Mouse (Mus musculus) myocyte (in vitro differentiated cells): ENCODE results near the gene Abcc4. TPM values are rescaled to one million over a fixed set of nuclear protein-coding genes. Genes with fewer than 3 reads are reported as not detected.

ENCODE experiments used
- H3K27me3 ChIP-seq: one replicate; pipeline ENCODE4 v1.6.1; 2011; ENCODE audit not compliant: control insufficient read depth, insufficient read depth, insufficient read length
- H3K36me3 ChIP-seq: one replicate; pipeline ENCODE4 v1.6.1; 2011; ENCODE audit not compliant: control insufficient read depth, insufficient read depth
- H3K4me2 ChIP-seq: one replicate; pipeline ENCODE4 v1.6.1; 2011; ENCODE audit warnings: low read depth, control low read depth
- H3K4me3 ChIP-seq: one replicate; pipeline ENCODE4 v1.5.1; 2011; ENCODE audit warnings: mild to moderate bottlenecking, control low read depth, moderate library complexity
- H3K79me2 ChIP-seq: one replicate; pipeline ENCODE4 v1.6.1; 2011; ENCODE audit not compliant: control insufficient read depth, insufficient read depth
- H3ac ChIP-seq: one replicate; pipeline ENCODE4 v1.6.1; 2011; ENCODE audit not compliant: control insufficient read depth, insufficient read length
- CEBPB ChIP-seq: IDR thresholded peaks from 2 replicates; pipeline ENCODE4 v1.6.1; 2011; ENCODE audit warnings: mild to moderate bottlenecking, moderate library complexity; ENCODE audit not compliant: poor library complexity, insufficient read depth, severe bottlenecking
- E2F4 ChIP-seq: IDR thresholded peaks from one replicate; pipeline ENCODE4 v1.6.1; 2011; ENCODE audit warnings: mild to moderate bottlenecking, control low read depth, moderate library complexity; ENCODE audit not compliant: insufficient read depth
- MAX ChIP-seq: IDR thresholded peaks from one replicate; pipeline ENCODE4 v1.6.1; 2011; ENCODE audit warnings: low read depth, mild to moderate bottlenecking, control low read depth
- MYOD1 ChIP-seq, 3 experiments: IDR thresholded peaks; one replicate each; pipeline ENCODE4 v1.6.1; 2011; ENCODE audit warnings: control low read depth in 2 of 3, low read depth in 2 of 3, mild to moderate bottlenecking in 2 of 3, moderate library complexity in 1 of 3; ENCODE audit not compliant: insufficient read length in 2 of 3, control insufficient read depth in 1 of 3
- MYOG ChIP-seq, 3 experiments: IDR thresholded peaks; one replicate each; pipeline ENCODE4 v1.6.1; 2011; ENCODE audit warnings: control low read depth in 2 of 3, low read depth in 2 of 3, mild to moderate bottlenecking in 2 of 3; ENCODE audit not compliant: insufficient read length in 2 of 3, control insufficient read depth in 1 of 3, insufficient read depth in 1 of 3
- POLR2A ChIP-seq: IDR thresholded peaks from one replicate; pipeline ENCODE4 v1.6.1; 2011; ENCODE audit warnings: low read depth, mild to moderate bottlenecking, control low read depth, moderate library complexity; ENCODE audit not compliant: insufficient read length
- POLR2AphosphoS2 ChIP-seq: IDR thresholded peaks from one replicate; pipeline ENCODE4 v1.6.1; 2011; ENCODE audit warnings: low read depth, control low read depth; ENCODE audit not compliant: insufficient read length
- REST ChIP-seq: IDR thresholded peaks from one replicate; pipeline ENCODE4 v1.6.1; 2011; ENCODE audit warnings: mild to moderate bottlenecking, control low read depth, moderate library complexity; ENCODE audit not compliant: insufficient read depth, insufficient read length
- SRF ChIP-seq: IDR thresholded peaks from one replicate; pipeline ENCODE4 v1.6.1; 2011; ENCODE audit warnings: low read depth; ENCODE audit not compliant: control insufficient read depth, insufficient read length
- TCF12 ChIP-seq: IDR thresholded peaks from one replicate; pipeline ENCODE4 v1.6.1; 2011; ENCODE audit warnings: mild to moderate bottlenecking, control low read depth; ENCODE audit not compliant: poor library complexity, insufficient read depth, severe bottlenecking
- TCF3 ChIP-seq: IDR thresholded peaks from one replicate; pipeline ENCODE4 v1.6.1; 2011; ENCODE audit warnings: low read depth, control low read depth; ENCODE audit not compliant: insufficient read length
- USF1 ChIP-seq: IDR thresholded peaks from one replicate; pipeline ENCODE4 v1.6.1; 2011; ENCODE audit warnings: low read depth, mild to moderate bottlenecking, control low read depth, moderate library complexity
- polyA plus RNA-seq: library from polyadenylated mRNA; unstranded; fragments of >200 nt; fragmentation: generic; extraction: Trizol; gene quantifications from one replicate; pipeline ENCODE4 v1.2.1, GENCODE M21; 2012; ENCODE audit warnings: missing spikeins

Abcc4 gene
- polyA plus RNA-seq, 1 experiment: 6.3 TPM

DNA sequence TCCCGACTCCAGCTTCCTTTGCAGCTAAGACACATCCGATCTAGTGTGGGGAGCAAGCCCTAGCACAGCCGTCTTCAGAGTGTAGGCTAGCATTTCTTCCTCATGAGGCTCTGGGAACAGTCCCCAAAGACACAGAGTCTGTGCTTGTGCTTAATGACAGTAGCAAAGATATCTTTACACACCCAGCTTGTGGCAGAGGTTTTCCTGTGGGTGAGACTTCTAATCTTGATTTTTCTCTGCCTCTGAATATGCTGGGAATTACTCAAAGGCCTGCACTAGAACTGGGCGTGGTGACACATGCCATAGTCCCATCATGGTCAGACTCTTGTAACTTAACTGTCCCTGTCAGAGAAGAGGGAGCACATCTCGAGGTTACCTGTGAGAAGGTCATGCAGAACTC is 24.6 kb upstream of the Abcc4 start:
- Histone ChIP-seq H3K79me2 (no peaks in the 10 kb centered on the region), H3K36me3 (no peaks in the 10 kb centered on the region), H3K27me3 (no peaks in the 10 kb centered on the region), H3K4me3 (no peak overlapping the region), H3ac (no peak overlapping the region), H3K4me2 (no peak overlapping the region)
- no peak for TF ChIP-seq MAX

DNA sequence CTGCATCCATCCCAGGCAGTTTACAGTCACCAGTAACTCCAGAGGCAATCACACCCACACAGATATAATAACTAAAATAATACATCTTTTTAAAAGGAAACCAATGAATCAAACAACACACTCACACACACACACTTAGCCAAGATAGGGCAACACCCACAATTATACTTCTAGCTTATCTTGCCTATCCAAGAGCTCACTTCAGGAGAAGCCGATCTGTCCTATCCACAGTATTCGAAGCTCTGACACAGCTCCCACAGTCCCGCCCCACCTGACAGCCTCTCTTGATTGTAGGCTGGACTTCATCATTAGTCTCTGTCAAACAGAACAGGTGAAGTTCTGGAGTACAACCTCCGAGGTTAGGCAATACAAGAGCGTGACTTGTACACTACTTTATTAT is 19.4 kb upstream of the Abcc4 start:
- H3ac ChIP-seq: no peak overlapping the region
- no peaks in the 10 kb centered on the region for H3K27me3 ChIP-seq
- TF ChIP-seq MAX (no peak), POLR2A (no peak), MYOG (IDR thresholded peaks at IDR 0.05; ENCODE audit: control insufficient read depth in 1 of 3, insufficient read depth in 1 of 3, insufficient read length in 2 of 3, low read depth in 2 of 3) (no peak), REST (no peak)
- no peaks in the 10 kb centered on the region for H3K79me2 ChIP-seq
- no peaks in the 10 kb centered on the region for H3K36me3 ChIP-seq
- H3K4me3 ChIP-seq: no peak overlapping the region
- no peak overlapping the region for H3K4me2 ChIP-seq

DNA sequence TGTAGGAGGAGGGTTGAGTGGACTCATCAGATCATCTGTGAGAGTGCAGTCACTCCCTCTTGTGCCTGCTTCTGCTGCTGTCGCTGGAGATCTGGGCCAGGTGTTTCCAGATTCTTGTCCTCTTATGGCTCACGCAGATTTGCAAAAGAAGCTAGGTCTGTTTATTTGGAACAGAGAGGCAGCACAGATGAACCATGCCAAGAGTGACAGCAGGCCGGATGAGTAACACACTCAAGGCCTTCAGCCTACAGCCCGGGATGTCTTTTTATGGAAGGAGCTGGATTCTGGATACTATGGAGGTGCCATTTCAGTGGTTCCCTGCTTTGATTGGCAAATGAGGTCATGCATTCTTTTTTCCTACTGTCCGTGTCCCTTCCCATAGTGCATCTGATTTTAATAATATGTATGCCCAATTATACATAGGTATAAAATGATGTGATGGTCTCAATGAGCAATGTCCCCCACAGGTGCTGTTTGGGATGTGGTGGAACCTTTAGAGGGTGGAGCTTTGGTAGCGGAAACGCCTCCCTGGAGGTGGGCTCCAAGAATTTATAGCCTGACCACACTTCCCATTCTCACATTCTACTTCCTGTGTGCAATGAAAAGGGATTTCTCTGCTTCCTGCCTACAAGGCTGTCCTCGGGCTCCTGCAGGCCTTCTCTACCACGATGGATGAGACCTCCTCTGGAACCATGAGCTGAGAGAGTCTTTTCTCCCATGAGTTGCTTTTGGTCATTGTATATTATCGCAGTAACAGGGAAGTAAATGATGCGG is 18.1 kb upstream of the Abcc4 start:
- Histone ChIP-seq H3ac (no peak overlapping the region), H3K79me2 (no peaks in the 10 kb centered on the region), H3K36me3 (no peaks in the 10 kb centered on the region), H3K4me2 (no peak overlapping the region), H3K4me3 (no peak overlapping the region), H3K27me3 (no peaks in the 10 kb centered on the region)
- no peak for TF ChIP-seq USF1
- TF ChIP-seq TCF12: no peak
- no peak for TF ChIP-seq POLR2A
- no peak for TF ChIP-seq CEBPB
- TF ChIP-seq MYOG (IDR thresholded peaks at IDR 0.05; ENCODE audit: control insufficient read depth in 1 of 3, insufficient read depth in 1 of 3, insufficient read length in 2 of 3, low read depth in 2 of 3): no peak
- no peak for TF ChIP-seq SRF
- TF ChIP-seq MAX: no peak
- no peak for TF ChIP-seq TCF3
- TF ChIP-seq REST: no peak
- TF ChIP-seq POLR2AphosphoS2: no peak

DNA sequence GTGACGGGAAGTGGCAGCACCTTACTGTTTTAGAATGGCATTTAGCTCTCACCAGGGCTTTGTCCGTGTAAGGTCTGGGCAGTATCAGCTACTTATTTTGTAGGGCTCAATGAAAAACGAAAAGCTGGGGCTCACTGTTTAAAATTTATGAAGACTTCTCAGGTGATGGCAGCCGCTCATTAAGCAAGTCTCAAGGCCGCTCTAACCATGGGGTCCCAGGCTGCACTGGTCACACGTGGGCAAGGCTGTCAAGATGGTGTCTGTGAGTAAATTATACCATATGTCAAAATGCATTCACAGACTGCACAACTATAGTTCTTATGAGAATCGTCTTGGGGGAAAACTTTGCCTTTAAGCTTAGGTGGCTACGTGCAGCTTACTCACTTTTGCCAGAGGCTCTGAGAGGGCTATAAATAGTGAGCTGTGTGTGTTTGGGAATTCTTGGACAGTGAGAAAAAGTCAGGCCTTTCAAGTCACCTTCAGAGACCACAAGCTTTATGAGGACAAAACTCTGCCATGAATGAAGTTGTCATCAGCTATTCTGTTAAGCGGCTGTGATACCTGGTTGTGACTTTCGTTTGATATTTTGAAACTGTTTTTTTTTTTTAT is 13.7 kb upstream of the Abcc4 start:
- H3K36me3 ChIP-seq: no peaks in the 10 kb centered on the region
- H3K4me3 ChIP-seq: no peak overlapping the region
- no peaks in the 10 kb centered on the region for H3K27me3 ChIP-seq
- H3ac ChIP-seq: no peak overlapping the region
- TF ChIP-seq POLR2AphosphoS2: no peak
- TF ChIP-seq MYOG (IDR thresholded peaks at IDR 0.05; ENCODE audit: control insufficient read depth in 1 of 3, insufficient read depth in 1 of 3, insufficient read length in 2 of 3, low read depth in 2 of 3): no peak
- no peak for TF ChIP-seq POLR2A
- no peak for TF ChIP-seq E2F4
- no peak for TF ChIP-seq MAX
- no peak for TF ChIP-seq USF1
- TF ChIP-seq TCF12: no peak
- TF ChIP-seq MYOD1 (IDR thresholded peaks at IDR 0.05; ENCODE audit: control insufficient read depth in 1 of 3, insufficient read length in 2 of 3, low read depth in 2 of 3): no peak
- no peak for TF ChIP-seq CEBPB
- no peak for TF ChIP-seq SRF
- TF ChIP-seq TCF3: no peak
- TF ChIP-seq REST: no peak
- H3K79me2 ChIP-seq: no peaks in the 10 kb centered on the region
- H3K4me2 ChIP-seq: no peak overlapping the region

DNA sequence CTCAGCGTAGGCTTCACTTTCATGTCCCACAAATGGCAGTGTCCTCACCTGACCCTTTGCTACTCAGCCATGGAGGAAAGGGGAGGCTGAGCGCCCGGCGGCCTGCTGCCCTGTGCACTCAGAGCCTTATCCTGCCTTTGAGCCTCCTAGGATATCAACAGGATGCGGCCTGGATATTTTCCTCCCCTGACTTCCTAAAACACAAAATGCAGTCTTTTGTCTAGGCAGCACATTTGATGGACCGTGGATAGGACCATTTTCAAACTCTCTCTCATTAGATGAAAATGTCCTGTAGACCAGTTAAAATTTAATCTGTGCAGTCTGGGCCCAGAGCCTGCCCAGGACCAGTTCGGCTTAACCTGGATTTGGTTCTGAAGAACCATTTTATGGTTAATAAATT is 12.6 kb upstream of the Abcc4 start:
- Histone ChIP-seq H3K27me3 (no peaks in the 10 kb centered on the region), H3K79me2 (no peaks in the 10 kb centered on the region)
- no peak for TF ChIP-seq SRF
- no peak for TF ChIP-seq MYOG (IDR thresholded peaks at IDR 0.05; ENCODE audit: control insufficient read depth in 1 of 3, insufficient read depth in 1 of 3, insufficient read length in 2 of 3, low read depth in 2 of 3)
- no peak for TF ChIP-seq CEBPB

More for the DNA sequence above, 12.6 kb upstream of the Abcc4 start:
- no peak overlapping the region for H3K4me2 ChIP-seq
- H3K36me3 ChIP-seq: no peaks in the 10 kb centered on the region
- H3ac ChIP-seq: no peak overlapping the region
- H3K4me3 ChIP-seq: no peak overlapping the region
